Mouse (Mus musculus): ENCODE measurements around the gene Limk2. TPM values are rescaled to one million over a fixed set of nuclear protein-coding genes. Genes with fewer than 3 reads are reported as not detected.

Gene Limk2
- total and polyA plus RNA-seq, 3 experiments: 33.0 to 47.1 (median 46.1) TPM

DNA sequence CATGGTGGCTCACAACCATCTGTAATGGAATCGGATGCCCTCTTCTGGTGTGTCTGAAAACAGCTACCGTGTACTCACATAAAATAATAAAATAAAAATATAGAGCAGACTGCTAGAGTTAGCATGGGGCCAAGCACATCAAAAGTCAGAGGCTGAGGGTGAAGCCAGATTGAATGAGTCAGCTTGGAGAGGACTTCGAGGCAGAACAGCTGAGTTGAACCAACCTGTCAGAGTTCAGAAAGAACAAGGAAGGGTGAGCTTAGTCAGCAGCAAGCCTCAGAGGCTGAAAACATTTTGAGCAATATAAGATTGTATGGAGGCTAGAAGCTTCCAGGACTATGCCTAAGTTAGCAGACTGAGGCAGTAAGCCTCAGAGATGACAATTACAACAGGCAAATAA, 90.7 kb downstream of the Limk2 start:
- Histone ChIP-seq H3K9me3 (replicated peaks) (no peaks in the 10 kb centered on the region), H3K27me3 (ENCODE audit: insufficient read depth, low read length) (no peaks in the 10 kb centered on the region), H3K4me3 (ENCODE audit: low read depth, low read length) (no peak overlapping the region), H3K4me1 (ENCODE audit: insufficient read depth, low read depth, low read length) (peaks cover 10% of the 10 kb centered on the region), H3K36me3 (replicated peaks) (peaks cover 59% of the 10 kb centered on the region)
- TF ChIP-seq CTCF (IDR thresholded peaks at IDR 0.05; ENCODE audit: low read depth, low read length) (no peak), TAL1 (conservative IDR thresholded peaks at IDR 0.05; ENCODE audit: low read depth, low read length) (no peak), GATA1 (IDR thresholded peaks at IDR 0.05; ENCODE audit: borderline replicate concordance, low read length) (no peak), GATA2 (IDR thresholded peaks at IDR 0.05; ENCODE audit: borderline replicate concordance, low read depth, low read length) (no peak), POLR2AphosphoS5 (IDR thresholded peaks at IDR 0.05; ENCODE audit: insufficient replicate concordance, low read depth, low read length) (no peak)
- no peak for DNase-seq (ENCODE audit: low spot score)
- ATAC-seq (ENCODE audit: extremely low read depth, insufficient number of reproducible peaks, low FRiP score, poor library complexity, severe bottlenecking): no peak

DNA sequence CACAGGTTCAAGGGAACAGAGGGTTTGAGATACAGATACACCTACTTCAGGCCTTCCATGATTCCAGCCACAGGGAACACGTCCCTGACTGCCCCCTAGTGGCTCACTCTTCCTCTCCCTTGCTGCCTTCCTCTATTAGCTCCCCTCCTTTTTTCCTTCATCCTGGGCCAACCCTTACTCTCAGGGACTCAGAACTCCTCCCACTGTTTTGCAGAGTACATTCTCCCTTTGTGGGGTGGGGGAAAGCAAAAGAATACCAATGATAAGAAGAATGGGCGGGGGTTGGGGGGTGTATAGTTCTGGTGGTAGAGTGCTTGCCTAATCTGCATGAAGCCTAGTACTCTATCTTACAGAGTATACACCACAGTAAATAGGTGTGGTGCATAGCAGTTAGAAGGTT, 94.8 kb downstream of the Limk2 start:
- H3K9me3 ChIP-seq (replicated peaks): no peaks in the 10 kb centered on the region
- H3K4me1 ChIP-seq (ENCODE audit: insufficient read depth, low read depth, low read length): peaks cover 36% of the 10 kb centered on the region
- peak; percentile 30 for DNase-seq (ENCODE audit: low spot score)
- H3K36me3 ChIP-seq (replicated peaks): peaks cover 75% of the 10 kb centered on the region
- H3K4me3 ChIP-seq (ENCODE audit: low read depth, low read length): no peak overlapping the region
- peak; percentile 29; the same call in 1 of the 2 replicates for ATAC-seq (ENCODE audit: extremely low read depth, insufficient number of reproducible peaks, low FRiP score, poor library complexity, severe bottlenecking)
- TF ChIP-seq GATA1 (IDR thresholded peaks at IDR 0.05; ENCODE audit: borderline replicate concordance, low read length) (no peak), CTCF (IDR thresholded peaks at IDR 0.05; ENCODE audit: low read depth, low read length) (peak; percentile 64; the same call in 1 of the 2 replicates), GATA2 (IDR thresholded peaks at IDR 0.05; ENCODE audit: borderline replicate concordance, low read depth, low read length) (no peak)
- no peaks in the 10 kb centered on the region for H3K27me3 ChIP-seq (ENCODE audit: insufficient read depth, low read length)

DNA sequence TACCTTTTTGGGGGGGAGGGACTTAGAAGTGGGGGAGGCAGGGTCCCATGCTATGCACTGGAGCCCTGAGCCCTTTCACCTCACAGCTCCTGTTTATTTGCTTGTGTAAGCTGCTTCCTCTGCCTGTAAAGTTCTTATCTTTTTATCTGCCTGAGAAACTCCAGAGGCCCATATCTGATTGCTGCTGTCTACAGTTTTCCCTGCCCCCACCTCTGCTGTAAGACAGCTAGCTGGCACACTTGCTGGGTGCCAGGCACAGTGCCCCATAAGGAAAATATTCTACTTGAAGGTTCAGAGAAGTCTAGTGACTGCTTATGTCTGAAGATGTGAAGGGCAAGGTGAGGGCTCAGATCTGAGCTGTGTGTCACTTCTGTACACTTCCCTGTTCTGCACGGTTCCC, 95.7 kb downstream of the Limk2 start:
- Histone ChIP-seq H3K4me1 (ENCODE audit: insufficient read depth, low read depth, low read length) (peaks cover 36% of the 10 kb centered on the region), H3K4me3 (ENCODE audit: low read depth, low read length) (no peak overlapping the region), H3K27me3 (ENCODE audit: insufficient read depth, low read length) (no peaks in the 10 kb centered on the region), H3K9me3 (replicated peaks) (no peaks in the 10 kb centered on the region), H3K36me3 (replicated peaks) (peaks cover 78% of the 10 kb centered on the region)
- TF ChIP-seq TAL1 (conservative IDR thresholded peaks at IDR 0.05; ENCODE audit: low read depth, low read length) (no peak), CTCF (IDR thresholded peaks at IDR 0.05; ENCODE audit: low read depth, low read length) (no peak), POLR2AphosphoS5 (IDR thresholded peaks at IDR 0.05; ENCODE audit: insufficient replicate concordance, low read depth, low read length) (no peak), GATA1 (IDR thresholded peaks at IDR 0.05; ENCODE audit: borderline replicate concordance, low read length) (no peak), GATA2 (IDR thresholded peaks at IDR 0.05; ENCODE audit: borderline replicate concordance, low read depth, low read length) (no peak)
- no peak; the same call in 1 of the 2 replicates for ATAC-seq (ENCODE audit: extremely low read depth, insufficient number of reproducible peaks, low FRiP score, poor library complexity, severe bottlenecking)
- no peak for DNase-seq (ENCODE audit: low spot score)

DNA sequence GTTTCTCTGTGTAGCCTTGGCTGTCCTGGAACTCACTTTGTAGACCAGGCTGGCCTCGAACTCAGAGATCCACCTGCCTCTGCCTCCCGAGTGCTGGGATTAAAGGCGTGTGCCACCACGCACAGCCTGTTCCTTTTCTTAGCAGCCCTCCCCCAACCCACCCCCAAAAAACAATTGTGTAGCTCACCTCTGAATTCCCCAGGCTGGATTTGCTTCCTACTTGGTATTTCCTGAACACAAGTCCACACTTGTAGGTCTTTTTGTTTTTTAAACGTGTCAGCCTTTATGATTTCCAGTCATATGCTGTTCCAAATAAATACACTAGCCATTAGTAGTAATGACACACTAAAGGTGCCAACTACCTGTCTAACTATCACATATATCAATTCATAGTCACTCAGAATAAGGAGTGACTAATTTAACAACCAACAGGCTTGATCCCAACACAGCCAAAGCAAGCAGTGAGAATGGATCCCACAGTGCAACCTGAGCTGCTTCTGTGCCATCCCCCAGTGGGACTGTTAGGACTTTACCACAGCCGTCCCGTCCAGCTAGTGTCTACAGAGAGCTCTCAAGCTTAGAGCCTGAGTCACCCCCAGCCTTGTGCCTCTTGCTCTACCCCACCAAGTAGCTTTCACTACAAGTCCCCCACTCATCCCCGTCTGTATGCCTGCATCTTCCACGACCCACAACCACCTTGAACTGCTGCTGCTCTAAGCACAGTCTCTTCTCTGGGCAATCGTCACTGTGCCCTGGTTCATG, 97.2 kb downstream of the Limk2 start:
- Histone ChIP-seq H3K36me3 (replicated peaks) (peaks cover 84% of the 10 kb centered on the region), H3K4me1 (ENCODE audit: insufficient read depth, low read depth, low read length) (peaks cover 36% of the 10 kb centered on the region), H3K27me3 (ENCODE audit: insufficient read depth, low read length) (no peaks in the 10 kb centered on the region), H3K9me3 (replicated peaks) (no peaks in the 10 kb centered on the region), H3K4me3 (ENCODE audit: low read depth, low read length) (no peak overlapping the region)
- no peak for DNase-seq (ENCODE audit: low spot score)
- ATAC-seq (ENCODE audit: extremely low read depth, insufficient number of reproducible peaks, low FRiP score, poor library complexity, severe bottlenecking): no peak
- TF ChIP-seq GATA2 (IDR thresholded peaks at IDR 0.05; ENCODE audit: borderline replicate concordance, low read depth, low read length) (no peak), GATA1 (IDR thresholded peaks at IDR 0.05; ENCODE audit: borderline replicate concordance, low read length) (no peak), POLR2AphosphoS5 (IDR thresholded peaks at IDR 0.05; ENCODE audit: insufficient replicate concordance, low read depth, low read length) (no peak), CTCF (IDR thresholded peaks at IDR 0.05; ENCODE audit: low read depth, low read length) (no peak), TAL1 (conservative IDR thresholded peaks at IDR 0.05; ENCODE audit: low read depth, low read length) (no peak)

DNA sequence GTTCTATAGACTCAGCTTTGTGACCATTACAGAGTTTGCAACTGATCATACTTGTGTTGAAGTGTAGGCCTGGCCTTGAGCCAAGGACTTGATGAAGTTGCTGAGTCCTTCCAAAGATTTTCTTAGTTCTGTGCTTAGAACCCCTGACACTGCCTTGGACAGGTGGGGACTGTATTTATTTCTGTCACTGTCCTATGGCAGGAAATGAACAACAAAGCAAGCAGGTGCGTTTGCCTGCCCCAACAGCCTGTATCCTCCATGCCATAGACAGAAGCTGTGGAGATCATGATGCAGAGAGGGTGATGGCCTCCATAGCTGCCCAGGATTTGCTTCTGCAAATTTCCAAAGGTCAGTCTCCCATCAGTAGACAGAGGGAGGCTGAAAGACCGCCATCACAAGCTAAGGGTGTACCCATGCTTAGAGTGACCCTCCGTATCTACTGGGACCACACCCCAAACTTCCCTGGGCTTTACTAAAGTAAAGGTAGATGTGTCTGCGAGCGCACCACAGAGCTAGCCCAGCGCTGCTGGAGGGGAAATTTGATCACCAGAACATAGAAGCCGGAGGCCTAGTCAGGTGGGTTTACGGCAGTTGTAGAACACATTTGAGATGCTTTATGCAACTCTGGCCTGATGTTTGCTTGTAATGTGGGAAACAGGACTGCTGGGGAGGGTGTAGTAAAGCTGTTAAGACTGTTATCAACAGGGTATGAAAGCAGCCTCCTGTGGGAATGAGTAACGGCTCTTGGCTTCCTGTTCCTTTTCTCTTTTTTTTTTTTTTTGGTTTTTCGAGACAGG, 98.0 kb downstream of the Limk2 start:
- DNase-seq (ENCODE audit: low spot score) (no peak), ATAC-seq (ENCODE audit: extremely low read depth, insufficient number of reproducible peaks, low FRiP score, poor library complexity, severe bottlenecking) (no peak)
- peaks cover 89% of the 10 kb centered on the region for H3K36me3 ChIP-seq (replicated peaks)
- peaks cover 40% of the 10 kb centered on the region for H3K4me1 ChIP-seq (ENCODE audit: insufficient read depth, low read depth, low read length)
- TF ChIP-seq POLR2AphosphoS5 (IDR thresholded peaks at IDR 0.05; ENCODE audit: insufficient replicate concordance, low read depth, low read length) (no peak), TAL1 (conservative IDR thresholded peaks at IDR 0.05; ENCODE audit: low read depth, low read length) (no peak), CTCF (IDR thresholded peaks at IDR 0.05; ENCODE audit: low read depth, low read length) (no peak), GATA2 (IDR thresholded peaks at IDR 0.05; ENCODE audit: borderline replicate concordance, low read depth, low read length) (no peak)
- no peaks in the 10 kb centered on the region for H3K27me3 ChIP-seq (ENCODE audit: insufficient read depth, low read length)
- H3K4me3 ChIP-seq (ENCODE audit: low read depth, low read length): no peak overlapping the region
- no peaks in the 10 kb centered on the region for H3K9me3 ChIP-seq (replicated peaks)

DNA sequence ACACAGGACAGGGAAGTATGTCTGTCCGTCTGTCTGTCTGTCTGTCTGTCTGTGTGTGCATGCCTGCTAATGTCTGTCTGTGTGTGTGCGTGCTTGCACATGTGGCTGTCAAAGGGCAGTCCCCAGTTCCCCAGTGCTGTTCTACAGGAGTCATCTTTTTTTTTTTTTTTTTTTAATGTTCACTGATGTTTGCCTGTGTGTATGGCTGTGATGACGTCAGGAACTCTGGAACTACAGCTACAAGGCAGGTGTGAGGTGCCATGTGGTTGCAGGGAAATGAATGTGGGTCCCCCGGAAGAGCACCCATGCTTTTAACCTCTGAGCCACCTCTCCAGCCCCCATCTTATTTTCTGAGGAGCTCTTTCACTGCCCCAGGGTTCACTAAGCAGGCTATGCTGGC, 99.1 kb downstream of the Limk2 start:
- Histone ChIP-seq H3K27me3 (ENCODE audit: insufficient read depth, low read length) (no peaks in the 10 kb centered on the region), H3K4me1 (ENCODE audit: insufficient read depth, low read depth, low read length) (peaks cover 43% of the 10 kb centered on the region), H3K4me3 (ENCODE audit: low read depth, low read length) (no peak overlapping the region), H3K9me3 (replicated peaks) (no peaks in the 10 kb centered on the region), H3K36me3 (replicated peaks) (peaks cover 94% of the 10 kb centered on the region)
- no peak for TF ChIP-seq CTCF (IDR thresholded peaks at IDR 0.05; ENCODE audit: low read depth, low read length)
- TF ChIP-seq POLR2AphosphoS5 (IDR thresholded peaks at IDR 0.05; ENCODE audit: insufficient replicate concordance, low read depth, low read length): no peak
- ATAC-seq (ENCODE audit: extremely low read depth, insufficient number of reproducible peaks, low FRiP score, poor library complexity, severe bottlenecking): no peak
- no peak for DNase-seq (ENCODE audit: low spot score)

Data from G1E (cell line).